Mouse (Mus musculus): ENCODE data around the gene Olfr780. TPM values are rescaled to one million over a fixed set of nuclear protein-coding genes. Genes with fewer than 3 reads are reported as not detected.
"Not testable (repeated sequence)": the region's sequence is repeated elsewhere in the genome, so short reads cannot be mapped to it uniquely, and the experiment has no call there.

Olfr780 gene
- not detected for total RNA-seq (2021)

GRCm38 (mm10) chr10:129317817-129318216, at the start of gene Olfr780:
TSS of gene Olfr780 (plus strand) at chr10:129318117.
- DNase-seq (ENCODE audit: extremely low spot score in 1 of 2, low spot score in 2 of 2) = no peak
- intact Hi-C loops (cut with DNase I) = no loop called here

- DNase-seq (ENCODE audit: extremely low spot score in 1 of 2, low spot score in 2 of 2) = no peak
- intact Hi-C loops (cut with DNase I) = no loop called here
These were observed 46.8 kb upstream of the Olfr780 start, which contains the start of gene Olfr777 for GRCm38 (mm10) chr10:129271081-129271535. TSS of gene Olfr777 (minus strand) at chr10:129271485.

- intact Hi-C loops (cut with DNase I) = not testable (repeated sequence)
These were observed 4.9 kb upstream of the Olfr780 start for GRCm38 (mm10) chr10:129312973-129313372.

GRCm38 (mm10) chr10:129313521-129313920, 4.4 kb upstream of the Olfr780 start:
- intact Hi-C loops (cut with DNase I); DNase-seq (ENCODE audit: extremely low spot score in 1 of 2, low spot score in 2 of 2): not testable (repeated sequence)

More at GRCm38 (mm10) chr10:129312973-129313372, 4.9 kb upstream of the Olfr780 start:
- DNase-seq (ENCODE audit: extremely low spot score in 1 of 2, low spot score in 2 of 2) = not testable (repeated sequence)

DNA sequence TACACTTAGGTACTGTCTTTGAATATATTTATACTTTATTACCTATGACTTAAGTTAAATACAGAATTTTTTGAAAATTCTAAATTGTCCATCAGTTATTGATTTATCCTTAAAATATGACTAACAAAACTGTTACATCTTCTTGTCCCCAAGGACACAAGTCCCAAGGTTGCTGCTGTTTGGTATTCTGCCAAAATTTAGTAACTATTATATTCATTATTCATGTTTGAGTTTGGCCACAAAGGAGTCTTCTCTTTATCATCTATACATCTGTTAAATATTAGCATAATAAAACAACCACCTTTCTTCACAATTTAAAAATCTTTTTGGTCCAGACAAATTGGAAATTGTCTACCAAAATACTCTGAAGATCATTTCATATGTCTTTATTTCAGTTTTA, 10.6 kb downstream of the Olfr780 start, which contains the start of gene Olfr781:
Gene Olfr781 (plus strand): TSS at position 301 of the 400 bp plus-strand sequence.
- DNase-seq (ENCODE audit: extremely low spot score in 1 of 2, low spot score in 2 of 2) = no peak
- intact Hi-C loops (cut with DNase I) = no loop called here

DNA sequence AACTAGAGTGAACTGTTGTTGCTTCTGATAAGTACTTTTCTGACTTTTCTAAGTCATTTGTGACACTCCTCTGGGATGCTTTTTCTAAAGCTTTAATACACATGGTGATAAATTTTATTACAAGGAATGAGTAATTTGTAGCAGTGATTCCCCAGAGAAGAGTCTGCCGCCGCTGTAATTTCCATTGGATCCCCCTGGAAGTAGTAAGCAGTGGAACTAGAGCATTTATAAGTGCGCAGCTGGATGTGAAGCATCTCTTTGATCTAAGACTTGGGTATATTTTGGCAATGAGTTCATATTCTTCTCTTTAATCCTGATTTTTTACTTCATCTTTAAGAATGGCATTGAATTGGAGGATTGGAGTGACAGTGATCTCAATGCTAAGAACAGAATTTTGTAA, 30.6 kb downstream of the Olfr780 start, which contains the start of gene Olfr782:
Gene Olfr782 (plus strand): TSS at position 301 of the 400 bp plus-strand sequence.
- no peak for DNase-seq (ENCODE audit: extremely low spot score in 1 of 2, low spot score in 2 of 2)
- intact Hi-C loops (cut with DNase I) = no loop called here

DNA sequence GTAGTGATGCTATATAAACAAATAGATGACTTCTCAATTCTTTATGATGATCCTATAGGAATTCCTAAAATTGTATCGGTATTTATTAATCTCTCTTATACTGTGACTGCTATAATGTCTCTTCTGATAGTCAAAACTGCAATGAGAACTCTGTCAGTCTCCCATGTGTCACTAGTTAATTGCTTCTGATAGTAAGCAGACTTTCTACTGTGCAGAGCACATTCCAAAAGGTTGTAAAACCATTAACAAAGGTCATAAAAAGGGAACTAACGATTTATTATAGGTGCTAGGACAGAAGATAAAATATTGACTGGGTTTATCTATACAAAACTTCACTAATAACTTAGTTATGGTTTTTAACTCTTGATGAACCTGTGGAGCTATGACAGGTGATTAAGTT, 34.6 kb downstream of the Olfr780 start:
- DNase-seq (ENCODE audit: extremely low spot score in 1 of 2, low spot score in 2 of 2); intact Hi-C loops (cut with DNase I): not testable (repeated sequence)

- DNase-seq (ENCODE audit: extremely low spot score in 1 of 2, low spot score in 2 of 2); intact Hi-C loops (cut with DNase I): not testable (repeated sequence)
These were observed 38.6 kb downstream of the Olfr780 start for GRCm38 (mm10) chr10:129356496-129356895.

GRCm38 (mm10) chr10:129357307-129357706, 39.4 kb downstream of the Olfr780 start:
- DNase-seq (ENCODE audit: extremely low spot score in 1 of 2, low spot score in 2 of 2) = no peak
- intact Hi-C loops (cut with DNase I) = no loop called here

Other genes starting within 250 kb of the Olfr780 start
- gene Olfr766-ps1, start 249.1 kb upstream of the Olfr780 start, total RNA-seq (2021) = not detected
- not detected for gene Olfr767, start 235.2 kb upstream of the Olfr780 start, total RNA-seq (2021)
- gene Olfr768, start 218.7 kb upstream of the Olfr780 start, total RNA-seq (2021) = not detected
- not detected for gene Olfr769, start 200.3 kb upstream of the Olfr780 start, total RNA-seq (2021)
- gene Olfr770, start 179.1 kb upstream of the Olfr780 start, total RNA-seq (2021) = not detected
- not detected for gene Olfr771, start 153.4 kb upstream of the Olfr780 start, total RNA-seq (2021)
- gene Olfr772, start 140.2 kb upstream of the Olfr780 start, total RNA-seq (2021) = not detected
- not detected for gene Olfr773, start 130.7 kb upstream of the Olfr780 start, total RNA-seq (2021)
- gene Olfr774, start 81.9 kb upstream of the Olfr780 start, total RNA-seq (2021) = not detected
- not detected for gene Olfr775, start 69.7 kb upstream of the Olfr780 start, total RNA-seq (2021)
- not detected for gene Olfr776, start 59.0 kb upstream of the Olfr780 start, total RNA-seq (2021)
- not detected for gene Olfr777, start 46.6 kb upstream of the Olfr780 start, total RNA-seq (2021)
- not detected for gene Olfr781, start 10.7 kb downstream of the Olfr780 start, total RNA-seq (2021)
- not detected for gene Olfr782, start 30.7 kb downstream of the Olfr780 start, total RNA-seq (2021)
- gene Olfr784, start 66.0 kb downstream of the Olfr780 start, total RNA-seq (2021) = under 1 TPM; 0.22 to 0.24 TPM
- not detected for gene Olfr785, start 87.3 kb downstream of the Olfr780 start, total RNA-seq (2021)
- not detected for gene Olfr786, start 109.2 kb downstream of the Olfr780 start, total RNA-seq (2021)
- not detected for gene Olfr787, start 143.7 kb downstream of the Olfr780 start, total RNA-seq (2021)
- gene Olfr788, start 152.9 kb downstream of the Olfr780 start, total RNA-seq (2021) = not detected
- gene Olfr789, start 166.6 kb downstream of the Olfr780 start, total RNA-seq (2021) = not detected
- gene Olfr790, start 180.4 kb downstream of the Olfr780 start, total RNA-seq (2021) = not detected
- gene Olfr791, start 203.7 kb downstream of the Olfr780 start, total RNA-seq (2021) = not detected
- gene Olfr792, start 221.0 kb downstream of the Olfr780 start, total RNA-seq (2021) = not detected
- gene Olfr794, start 249.5 kb downstream of the Olfr780 start, total RNA-seq (2021) = not detected

Data from left cerebral cortex, postnatal 10 days (tissue).